Mouse (Mus musculus) R1 (cell line): ENCODE measurements around the gene Gm3336.

Source experiments
- DNase-seq: peaks from one replicate; pipeline ENCODE4 v3.0.0-alpha.2; 2018; ENCODE audit warnings: low read depth, low spot score

Gene Gm3336

DNA sequence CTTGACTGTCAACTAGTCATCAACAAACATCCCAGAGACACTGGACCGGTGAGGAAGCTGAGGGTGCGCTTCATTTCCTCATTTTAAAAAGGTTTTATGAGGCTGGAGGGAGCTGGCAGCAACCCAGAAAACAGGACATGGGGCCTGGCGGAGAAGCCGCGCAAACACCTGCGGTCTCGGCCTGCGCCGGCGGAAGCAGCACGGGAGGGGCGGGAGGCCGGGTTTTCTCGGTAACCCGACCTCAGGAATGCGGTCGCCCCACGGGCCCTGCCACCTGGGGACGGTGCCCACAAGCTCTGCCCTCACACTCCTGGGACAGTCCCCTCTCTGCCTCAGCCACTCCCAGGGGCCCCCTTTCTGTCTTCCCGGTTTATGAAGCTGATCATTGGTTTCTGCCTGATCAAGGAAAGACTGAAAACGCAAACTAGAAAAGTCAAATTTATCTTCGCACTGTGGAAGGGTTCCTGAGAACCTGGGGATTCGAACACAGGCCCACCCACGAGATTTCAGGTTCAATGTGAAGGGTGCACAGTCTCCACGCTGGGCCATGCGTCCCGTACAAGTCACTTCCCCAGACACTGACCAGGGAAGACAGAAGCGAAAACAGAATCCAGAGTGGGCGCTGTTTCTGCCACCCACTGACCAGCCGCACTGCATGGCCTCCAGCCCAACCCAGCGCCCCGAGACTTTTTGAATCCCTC lies 22.9 kb upstream of the Gm3336 start:
- peak; percentile 47 for DNase-seq

- DNase-seq = peak; percentile 80
Observed at GRCm38 (mm10) chr8:70696019-70696885, 22.1 kb upstream of the Gm3336 start.

DNA sequence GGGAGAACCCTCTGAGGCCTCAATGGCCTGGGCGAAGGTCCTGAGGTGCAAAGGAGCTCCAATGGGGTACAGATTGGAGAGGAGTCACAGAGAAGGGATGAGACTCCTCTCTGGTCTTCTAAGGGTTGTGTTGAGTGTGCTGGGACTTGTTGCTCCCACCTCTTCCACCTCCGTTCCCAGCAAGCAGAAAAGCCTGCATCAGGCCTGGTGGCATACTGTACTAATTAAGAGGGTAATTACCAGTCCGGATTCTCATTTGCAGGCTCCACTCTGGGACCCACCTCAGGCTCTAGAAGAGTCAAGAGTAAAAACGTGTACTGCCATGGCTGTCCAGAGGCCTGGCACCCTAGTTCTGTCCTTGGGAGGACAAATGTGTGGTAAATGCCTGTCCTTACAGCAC lies 21.4 kb upstream of the Gm3336 start:
- DNase-seq = no peak

GRCm38 (mm10) chr8:70697366-70698250 lies 20.7 kb upstream of the Gm3336 start:
- DNase-seq = no peak

DNA sequence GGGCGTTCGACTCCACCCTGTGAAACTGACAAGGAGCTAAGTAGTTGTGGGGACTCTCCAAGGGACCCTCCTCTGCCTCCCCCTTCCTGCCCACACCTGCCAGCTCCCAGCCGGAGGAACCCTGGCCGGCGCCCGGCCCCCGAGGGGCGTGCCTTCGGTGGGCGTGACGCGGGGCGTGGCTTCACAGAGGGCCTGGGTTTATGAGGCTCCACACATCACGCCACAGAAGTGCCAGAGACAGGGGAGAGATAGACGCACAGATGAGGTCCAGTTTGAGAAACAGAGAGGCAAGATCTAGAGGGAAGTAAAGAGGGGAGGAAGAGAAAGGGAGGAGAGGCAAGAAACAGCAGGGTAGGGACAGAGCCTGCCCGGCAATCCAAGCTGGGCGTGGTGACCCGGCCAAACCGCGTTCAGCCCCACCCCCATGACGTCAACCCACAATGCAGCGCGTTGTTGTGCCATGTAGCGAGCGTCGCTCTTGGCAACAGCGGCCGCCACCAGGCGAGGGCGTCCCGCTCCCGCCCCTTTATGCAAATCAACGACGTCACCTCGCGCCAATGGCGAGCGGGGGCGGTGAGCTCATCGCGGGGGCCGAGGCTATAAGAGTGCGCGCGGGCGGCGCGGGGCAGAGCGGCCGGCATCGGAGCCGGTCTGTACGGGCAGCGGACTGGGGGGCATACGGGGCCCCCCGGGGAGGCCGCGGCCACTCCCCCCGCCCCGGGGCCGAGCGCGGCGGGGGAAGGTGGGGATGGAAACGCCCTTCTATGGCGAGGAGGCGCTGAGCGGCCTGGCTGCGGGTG lies 19.8 kb upstream of the Gm3336 start, which contains the start of gene Jund:
Jund (plus strand) TSS at position 640 of the 800 bp plus-strand sequence.
- DNase-seq = peak; percentile 98

DNA sequence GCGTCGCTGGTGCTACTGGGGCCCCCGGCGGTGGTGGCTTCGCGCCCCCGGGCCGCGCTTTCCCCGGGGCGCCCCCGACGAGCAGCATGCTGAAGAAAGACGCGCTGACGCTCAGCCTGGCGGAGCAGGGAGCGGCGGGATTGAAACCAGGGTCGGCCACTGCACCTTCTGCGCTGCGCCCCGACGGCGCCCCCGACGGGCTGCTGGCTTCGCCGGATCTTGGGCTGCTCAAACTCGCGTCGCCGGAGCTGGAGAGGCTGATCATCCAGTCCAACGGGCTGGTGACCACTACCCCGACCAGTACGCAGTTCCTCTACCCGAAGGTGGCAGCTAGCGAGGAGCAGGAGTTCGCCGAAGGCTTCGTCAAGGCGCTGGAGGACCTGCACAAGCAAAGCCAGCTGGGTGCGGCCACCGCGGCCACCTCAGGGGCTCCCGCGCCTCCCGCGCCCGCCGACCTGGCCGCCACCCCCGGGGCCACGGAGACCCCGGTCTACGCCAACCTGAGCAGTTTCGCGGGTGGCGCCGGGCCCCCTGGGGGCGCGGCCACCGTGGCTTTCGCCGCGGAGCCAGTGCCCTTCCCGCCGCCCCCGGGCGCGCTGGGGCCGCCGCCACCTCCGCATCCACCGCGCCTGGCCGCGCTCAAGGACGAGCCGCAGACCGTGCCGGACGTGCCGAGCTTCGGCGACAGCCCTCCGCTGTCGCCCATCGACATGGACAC lies 19.1 kb upstream of the Gm3336 start:
- DNase-seq = peak; percentile 52

GRCm38 (mm10) chr8:70699834-70700554 lies 18.3 kb upstream of the Gm3336 start:
- DNase-seq = peak; percentile 71

DNA sequence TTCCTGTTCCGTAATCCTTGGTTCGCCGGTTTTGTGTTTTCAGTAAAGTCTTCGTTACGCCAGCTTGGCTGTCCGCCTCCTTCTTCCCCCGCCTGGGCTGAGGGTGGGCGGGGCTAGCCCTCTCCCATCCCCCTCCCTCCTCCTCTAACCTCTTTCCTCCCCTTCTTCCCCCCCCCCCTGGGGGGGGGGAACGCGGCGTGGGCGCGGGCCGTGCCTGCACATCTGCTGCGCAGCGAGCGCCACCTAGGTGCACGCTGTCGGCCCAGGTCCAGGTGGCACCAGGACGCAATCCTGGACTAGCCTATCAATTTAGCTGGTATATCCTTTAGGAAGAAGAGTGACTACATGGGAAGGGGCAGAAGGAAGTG lies 17.8 kb upstream of the Gm3336 start:
- DNase-seq = peak; percentile 91

DNA sequence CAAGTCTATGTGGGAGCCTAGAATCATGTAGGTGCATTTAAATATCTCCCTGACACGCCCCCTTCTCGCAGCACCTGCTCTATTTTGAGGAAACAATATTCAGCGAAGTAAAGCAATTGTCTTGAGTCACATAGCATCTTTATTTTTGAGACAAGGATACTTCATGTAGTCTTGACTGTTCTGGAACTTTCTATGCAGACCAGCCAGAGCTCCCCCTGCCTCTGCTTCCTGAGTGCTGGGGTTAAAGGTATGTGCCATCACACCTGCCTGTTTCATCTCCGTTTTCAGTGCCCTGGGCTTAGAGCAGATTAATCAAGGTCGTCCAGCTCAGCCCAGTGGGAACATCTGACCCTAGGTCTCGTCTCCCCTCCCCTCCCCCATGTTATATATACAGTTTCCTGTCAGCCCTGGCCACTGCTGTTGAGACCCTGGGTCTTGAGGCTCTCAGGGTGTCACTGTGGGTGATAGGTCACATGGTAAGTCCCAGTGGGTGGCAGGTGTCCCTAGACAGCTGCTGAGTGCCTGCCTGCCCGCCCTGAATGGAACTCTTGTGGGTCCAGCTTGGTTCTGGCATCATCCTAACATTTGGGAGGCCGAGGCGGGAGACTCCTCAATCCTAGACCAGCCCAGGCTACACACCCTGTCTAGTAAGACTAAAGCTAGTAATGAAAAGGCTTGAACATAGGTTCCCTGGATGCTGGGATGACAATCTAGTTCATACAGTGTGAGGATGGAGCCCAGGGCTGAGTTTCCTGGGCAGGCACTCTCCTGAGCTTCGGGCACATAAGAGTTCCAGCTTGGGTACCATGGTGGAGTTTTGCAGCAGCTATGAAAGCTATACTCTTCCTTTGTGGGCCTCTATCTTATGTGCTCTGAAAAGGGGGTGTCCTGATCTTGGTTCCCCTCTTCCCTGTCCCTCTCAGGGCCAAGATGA lies 17.0 kb upstream of the Gm3336 start:
- DNase-seq = no peak

- DNase-seq = no peak
Observed at GRCm38 (mm10) chr8:70701982-70702841, 16.1 kb upstream of the Gm3336 start.

- no peak for DNase-seq
Observed at GRCm38 (mm10) chr8:70702842-70703182, 15.5 kb upstream of the Gm3336 start.

DNA sequence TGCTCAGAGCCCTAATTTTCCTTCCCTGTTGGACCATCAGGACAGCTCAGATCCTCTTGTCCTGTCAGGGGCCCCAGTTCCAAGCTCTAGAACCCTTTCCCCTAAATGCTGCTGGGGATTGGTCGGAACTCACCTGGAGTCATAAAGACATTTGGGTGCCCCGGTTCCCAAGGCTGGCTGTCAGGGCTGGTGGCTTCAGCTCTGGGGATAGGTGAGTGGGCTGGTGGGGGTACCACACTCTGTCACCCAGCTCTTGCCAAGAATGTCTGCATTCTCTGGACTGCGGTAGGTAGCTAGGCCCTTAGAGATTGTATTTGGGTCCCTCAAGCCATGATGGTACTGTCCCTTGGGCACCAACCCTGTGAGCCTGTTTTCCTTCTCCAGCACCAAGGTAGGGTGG lies 15.1 kb upstream of the Gm3336 start, which contains the start of gene Iqcn:
Iqcn (plus strand) TSS at position 171 of the 400 bp plus-strand sequence.
- DNase-seq = no peak

GRCm38 (mm10) chr8:70708281-70708680 lies 10.1 kb upstream of the Gm3336 start:
- no peak for DNase-seq

DNA sequence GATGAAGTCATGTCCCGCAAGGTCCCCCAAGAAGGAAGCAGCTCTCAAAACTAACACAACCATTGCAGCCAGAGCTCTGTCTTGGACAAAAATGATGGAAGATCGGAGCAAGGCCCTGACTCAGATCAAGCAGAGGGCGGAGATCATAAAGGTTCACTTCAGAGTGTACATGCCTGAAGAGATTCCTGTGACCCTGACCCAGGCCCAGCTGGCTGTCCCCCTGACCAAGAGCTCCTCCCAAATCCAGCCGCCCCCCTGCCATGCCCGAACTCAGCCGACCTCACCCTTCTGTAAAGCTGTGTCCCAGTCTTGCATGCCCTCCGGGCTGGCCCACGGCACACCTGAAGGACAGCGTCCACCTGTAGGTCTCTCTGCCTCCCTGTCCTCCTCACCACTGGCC lies 8.5 kb upstream of the Gm3336 start:
- DNase-seq = no peak

DNA sequence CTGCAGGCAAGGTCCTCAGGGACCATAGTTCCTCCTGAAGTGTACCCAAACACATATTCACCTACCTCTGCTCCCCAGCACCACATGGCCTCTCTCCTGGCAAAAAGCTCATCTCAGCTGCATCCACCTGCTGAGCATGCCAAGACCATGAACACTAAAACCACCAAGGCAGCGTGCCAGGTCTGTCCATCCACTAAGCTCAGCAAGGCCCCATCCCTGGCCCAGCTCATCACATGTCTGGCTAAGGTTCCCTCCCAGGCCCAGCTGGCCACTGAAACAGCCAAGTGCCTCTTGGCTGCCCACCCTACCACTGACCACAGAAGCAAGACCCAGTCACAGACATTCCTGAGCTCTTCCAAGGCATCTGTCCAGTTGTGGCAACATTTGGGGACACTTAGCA lies 8.0 kb upstream of the Gm3336 start:
- no peak for DNase-seq

GRCm38 (mm10) chr8:70711041-70711440 lies 7.3 kb upstream of the Gm3336 start:
- DNase-seq = no peak

- DNase-seq = no peak
Observed at GRCm38 (mm10) chr8:70713991-70714390, 4.4 kb upstream of the Gm3336 start.

GRCm38 (mm10) chr8:70715086-70715485 lies 3.3 kb upstream of the Gm3336 start:
- DNase-seq = no peak
